Mouse (Mus musculus) thymus, postnatal 14 days (tissue): ENCODE results near the gene Tpx2.

ENCODE experiments used
- DNase-seq: peaks from one replicate; pipeline ENCODE4 v3.0.0; 2021

Gene Tpx2

DNA sequence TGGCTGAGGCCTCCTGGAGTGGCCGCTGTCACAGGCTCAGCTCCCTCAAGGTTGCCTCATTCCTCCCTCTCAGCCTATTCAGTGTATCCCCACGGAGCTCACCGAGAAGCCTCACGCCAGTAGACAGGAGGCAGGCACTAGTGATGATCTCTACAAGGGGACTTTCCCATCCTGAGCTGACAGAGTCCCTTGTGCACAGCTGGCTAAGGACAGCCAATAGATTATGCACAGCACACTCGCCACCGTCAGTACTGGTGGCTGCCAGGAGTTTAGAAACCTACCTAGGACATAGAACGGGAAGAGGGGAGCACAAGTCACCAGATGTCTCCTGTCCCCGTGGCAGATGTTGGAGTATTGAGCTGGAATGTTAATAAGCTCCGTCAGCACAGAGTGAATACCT lies 69.9 kb downstream of the Tpx2 start:
- DNase-seq: no peak

DNA sequence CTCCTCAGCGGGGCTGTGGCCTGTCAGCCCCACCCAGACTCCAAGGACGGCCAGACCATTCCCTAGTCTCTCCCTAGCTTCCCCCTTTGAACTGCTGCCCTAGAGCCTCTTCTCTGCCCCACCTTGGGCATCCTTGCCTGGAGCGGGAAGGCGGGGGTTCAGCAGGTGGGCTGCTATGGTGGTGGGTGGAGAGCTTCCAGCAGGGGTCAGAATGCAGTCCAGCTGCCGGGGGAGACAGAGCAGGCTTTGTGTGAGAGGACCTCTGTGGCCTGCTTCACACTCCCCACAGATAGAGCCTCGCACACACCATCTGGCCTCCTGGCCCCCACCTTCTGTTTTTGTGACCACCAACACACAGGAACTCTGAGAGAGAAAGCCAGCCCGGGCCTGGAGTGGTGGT lies 74.6 kb downstream of the Tpx2 start:
- DNase-seq: no peak

DNA sequence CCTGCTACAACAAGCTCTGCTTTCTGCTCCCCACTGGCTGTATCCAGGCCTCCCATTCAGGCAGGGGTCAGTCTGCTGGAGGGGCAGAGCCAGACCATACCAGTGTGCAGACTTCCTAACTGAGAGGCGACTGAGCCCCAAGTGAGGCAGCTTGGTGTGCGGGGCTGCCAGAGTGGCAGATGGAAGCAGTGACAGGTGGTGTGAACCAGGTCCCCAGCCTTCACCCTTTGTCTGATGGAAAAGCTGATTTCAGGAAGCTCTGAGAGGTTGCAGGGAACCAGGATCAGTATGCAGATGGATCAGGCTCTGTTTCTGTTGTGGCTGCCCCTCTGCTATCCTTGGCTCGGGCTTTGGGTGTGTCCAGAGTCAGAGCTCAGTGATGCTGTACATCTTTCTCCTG lies 75.9 kb downstream of the Tpx2 start:
- DNase-seq: no peak

DNA sequence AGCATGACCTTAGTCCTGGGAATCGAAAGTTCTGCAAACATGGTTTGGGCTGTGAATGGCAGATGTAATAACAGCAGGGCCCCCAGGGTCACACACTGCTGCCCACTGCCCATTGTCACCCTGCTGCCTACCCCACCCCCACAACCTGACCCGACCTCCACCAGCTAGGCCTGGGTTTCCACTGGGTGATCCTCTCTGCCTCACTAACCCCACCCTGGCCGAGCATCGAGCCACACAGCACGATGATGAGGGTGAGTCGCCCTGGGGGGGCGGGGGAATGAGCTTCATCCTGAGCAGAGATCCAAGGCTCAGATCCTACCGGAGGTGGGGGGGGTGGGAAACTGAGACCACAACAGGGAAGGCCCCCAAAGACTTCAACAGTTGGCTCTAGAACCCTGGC lies 76.4 kb downstream of the Tpx2 start:
- DNase-seq: no peak

DNA sequence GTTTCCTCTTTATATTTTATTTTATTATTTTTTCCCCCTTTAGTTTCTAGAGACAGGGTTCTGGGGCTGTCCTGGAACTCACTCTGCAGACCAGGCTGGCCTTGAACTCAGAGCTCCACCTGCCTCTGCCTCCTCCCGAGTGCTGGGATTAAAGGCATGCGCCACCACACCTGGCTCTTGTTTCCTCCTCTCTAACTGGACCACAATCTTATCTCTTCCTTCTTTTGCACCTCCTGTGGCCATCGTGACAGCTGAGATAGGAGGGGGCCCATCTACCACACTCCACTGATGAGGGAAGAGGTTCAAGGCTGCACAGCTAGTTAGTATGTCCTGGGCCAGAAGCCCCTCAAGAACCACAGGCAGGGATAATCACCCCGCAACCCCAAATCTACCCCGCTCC lies 76.8 kb downstream of the Tpx2 start:
- no peak for DNase-seq

DNA sequence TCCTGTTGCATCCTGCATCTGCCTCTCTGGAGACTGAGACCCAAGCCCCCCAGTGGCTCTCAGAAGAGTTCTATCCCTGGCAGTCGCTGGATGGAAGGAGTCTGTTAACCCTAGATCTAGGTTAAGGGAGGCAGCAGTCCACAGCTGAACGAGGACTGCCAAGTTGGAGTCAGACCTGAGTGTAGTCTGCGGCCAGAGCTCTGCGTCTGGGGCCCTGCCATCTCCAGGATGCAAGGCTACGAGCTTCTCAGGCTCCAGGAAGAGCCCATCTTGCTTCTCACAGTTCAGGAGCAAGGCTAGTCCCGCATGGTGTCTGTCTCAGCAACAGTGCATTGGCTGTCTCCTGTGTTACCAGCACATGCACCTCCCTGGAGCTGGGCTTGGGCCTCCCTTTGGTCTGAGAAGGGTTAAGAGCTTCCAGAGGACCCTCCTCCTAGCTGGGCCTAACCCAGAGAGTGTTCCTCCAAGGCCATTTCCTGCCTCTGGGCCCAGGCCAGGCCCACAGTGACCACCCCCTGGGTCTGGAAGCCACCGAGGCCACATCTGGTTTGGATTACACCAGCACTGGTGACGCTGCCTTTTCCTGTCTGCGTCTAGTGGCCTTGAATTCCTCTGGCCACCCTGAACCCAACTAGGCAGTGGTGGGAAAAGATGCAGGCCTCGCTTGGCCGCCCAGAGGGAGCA lies 77.6 kb downstream of the Tpx2 start:
- no peak for DNase-seq

DNA sequence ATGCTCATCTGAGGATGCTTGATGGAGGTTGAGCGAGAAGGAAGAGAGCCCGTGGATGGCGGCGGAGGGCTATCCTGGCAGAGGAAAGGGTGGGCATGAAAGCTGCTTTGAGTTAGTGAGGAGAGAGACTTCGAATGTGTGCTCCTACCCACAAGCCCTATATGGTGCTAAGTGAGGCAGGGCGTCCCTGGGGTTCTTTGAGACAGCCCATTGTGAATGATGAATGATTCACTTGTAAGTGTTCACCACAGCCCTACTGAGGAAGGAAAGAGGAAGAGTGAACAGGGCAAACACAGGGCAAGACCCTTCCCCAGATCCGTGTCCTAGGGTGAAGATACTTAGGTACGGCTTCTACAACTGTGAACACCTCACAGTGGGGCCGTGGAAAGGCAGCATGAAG lies 79.1 kb downstream of the Tpx2 start:
- no peak for DNase-seq

DNA sequence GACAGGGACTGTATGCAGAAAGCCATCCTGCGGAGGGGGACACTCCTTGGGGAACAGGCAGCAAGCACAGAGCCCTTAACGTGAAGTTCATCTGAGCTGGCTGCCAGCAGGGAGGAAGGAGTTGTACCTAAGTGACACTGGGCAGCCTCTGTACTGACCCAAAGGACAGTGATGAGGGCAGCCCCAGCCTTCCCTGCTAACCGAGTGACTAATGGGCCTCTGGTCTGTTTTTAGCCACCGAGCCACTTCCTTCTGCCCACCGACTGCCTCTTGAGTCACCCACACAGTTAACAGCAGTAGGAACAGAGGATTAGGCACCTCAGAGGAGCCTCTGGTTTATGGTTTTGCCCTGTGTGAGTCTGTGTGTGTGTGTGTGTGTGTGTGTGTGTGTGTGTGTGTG lies 79.6 kb downstream of the Tpx2 start:
- no peak for DNase-seq

DNA sequence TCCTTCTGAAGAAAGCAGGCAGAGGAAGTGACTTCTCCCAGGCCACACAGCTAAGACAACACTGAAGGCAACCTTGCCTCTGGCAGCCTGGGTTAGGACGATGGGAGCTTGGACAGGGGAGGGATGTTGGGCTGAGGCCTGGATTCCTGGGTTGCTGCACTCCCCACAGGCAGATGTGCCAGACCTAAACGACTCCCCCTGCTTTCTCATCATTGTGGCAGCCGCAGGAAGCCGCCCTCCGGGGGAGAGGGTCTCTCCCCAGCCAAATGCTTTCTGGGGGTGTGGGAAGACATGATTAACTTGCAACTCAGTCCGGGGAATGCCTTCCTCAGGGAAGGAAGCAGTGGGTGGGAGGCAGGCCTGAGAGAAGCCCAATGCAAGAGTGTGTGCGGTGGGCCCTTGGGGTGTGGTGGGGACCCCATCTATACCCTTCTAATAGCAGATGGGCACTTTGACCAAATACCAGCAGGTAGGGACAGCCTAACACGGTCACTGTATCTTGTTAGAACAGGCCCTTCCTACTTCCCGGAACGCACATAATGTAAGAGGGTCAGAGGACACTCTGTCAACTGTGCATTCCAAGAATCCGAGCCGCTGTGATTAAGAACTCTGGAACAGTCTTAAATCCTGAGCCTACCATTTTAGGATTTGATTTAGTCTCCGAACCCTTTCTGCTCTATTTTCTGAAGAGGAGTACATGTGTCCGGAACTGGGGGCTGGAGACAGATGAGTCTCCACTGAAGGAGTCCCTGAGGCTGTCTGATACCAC lies 80.6 kb downstream of the Tpx2 start:
- no peak for DNase-seq

DNA sequence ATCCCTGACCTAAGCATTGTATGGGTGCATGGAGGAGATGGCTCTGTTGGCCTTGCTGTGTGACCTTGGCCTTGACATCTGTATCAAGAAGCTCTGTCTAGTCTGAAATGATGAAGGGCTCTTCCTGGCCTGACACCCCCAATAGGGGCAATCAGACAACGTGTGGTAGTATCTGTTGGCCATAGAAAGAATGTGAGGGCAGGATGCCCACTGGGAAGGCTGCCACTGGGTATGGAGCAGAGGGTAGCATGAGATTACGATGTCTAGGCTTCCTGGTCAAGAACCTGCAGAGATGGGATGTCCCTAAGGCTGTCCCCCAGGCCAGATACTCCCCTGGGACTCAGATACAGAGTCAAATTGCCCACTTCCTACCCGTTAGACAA lies 81.2 kb downstream of the Tpx2 start:
- DNase-seq: no peak

DNA sequence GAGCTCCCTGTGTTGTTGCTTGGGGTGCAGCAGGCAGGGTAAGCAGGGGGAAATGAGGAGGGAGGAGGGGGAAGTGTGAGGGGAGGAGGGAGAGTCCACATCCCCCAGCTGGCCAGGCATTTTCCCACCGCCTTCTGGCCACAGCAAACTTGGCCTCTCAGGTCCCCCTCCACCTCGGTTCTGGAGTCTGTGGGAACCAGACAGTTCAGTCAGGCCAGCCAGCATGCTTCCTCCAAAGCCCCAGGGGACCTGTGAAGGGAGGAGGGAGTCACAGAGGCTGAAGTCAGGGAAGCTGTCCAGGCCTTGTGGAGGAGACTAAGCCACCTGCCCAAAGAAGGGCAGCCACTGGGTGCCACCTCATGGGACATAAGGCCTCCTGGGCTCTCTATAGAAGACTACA lies 82.5 kb downstream of the Tpx2 start:
- DNase-seq: no peak

DNA sequence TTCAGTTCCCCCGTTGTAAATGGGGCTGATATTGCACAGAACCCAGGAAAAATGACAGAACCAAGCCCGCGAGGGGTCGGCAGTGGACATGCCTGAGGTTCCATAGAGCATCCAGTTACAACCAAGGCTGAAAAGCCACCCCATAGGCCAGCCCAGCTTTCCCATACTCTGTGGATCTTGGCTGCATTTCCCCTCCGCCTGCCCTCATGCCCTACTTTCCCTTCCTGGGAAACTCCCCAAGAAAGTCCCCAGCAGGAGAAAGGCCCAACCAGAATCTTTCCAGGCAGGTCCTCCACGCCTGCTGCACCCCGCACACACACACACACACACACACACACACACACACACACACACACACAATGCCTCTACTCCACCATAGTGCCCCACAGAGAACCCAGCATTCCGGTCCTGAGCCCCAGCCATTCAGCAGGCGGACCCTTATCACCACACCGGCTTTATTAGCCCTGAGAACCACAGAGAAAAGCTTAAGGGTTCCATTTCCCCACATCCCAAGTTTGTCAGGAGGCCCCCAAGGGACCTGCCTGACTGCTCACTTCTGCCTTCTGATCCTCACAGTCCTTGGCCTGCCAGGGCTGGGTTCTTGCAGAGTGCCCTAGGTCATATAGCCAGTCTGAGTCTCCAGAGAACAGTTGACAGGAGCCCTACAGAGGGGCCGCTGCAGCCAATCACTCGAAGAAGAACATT lies 83.8 kb downstream of the Tpx2 start:
- no peak for DNase-seq

DNA sequence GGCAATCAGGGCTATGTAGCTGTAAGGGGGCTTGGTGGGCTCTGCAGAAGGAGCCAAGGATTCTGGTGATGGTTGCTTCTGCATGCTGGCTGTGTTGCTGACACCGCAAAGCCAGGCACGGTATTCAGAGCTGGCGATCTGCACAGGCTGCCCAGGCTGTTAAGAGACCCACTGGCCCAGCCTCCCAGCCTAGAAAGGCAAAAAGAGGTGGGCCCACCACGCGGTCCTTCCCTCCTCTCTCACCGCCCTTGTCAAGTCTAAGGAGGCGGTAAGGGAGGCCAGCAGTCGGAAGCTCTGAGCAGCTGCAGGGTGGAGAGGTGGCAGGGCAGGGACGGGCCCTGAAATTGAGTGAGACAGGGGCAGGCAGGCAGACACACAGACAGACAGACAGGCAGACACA lies 85.3 kb downstream of the Tpx2 start, which contains the start of gene Foxs1:
TSS of gene Foxs1 (minus strand) at position 161 of the 400 bp plus-strand sequence.
- no peak for DNase-seq

DNA sequence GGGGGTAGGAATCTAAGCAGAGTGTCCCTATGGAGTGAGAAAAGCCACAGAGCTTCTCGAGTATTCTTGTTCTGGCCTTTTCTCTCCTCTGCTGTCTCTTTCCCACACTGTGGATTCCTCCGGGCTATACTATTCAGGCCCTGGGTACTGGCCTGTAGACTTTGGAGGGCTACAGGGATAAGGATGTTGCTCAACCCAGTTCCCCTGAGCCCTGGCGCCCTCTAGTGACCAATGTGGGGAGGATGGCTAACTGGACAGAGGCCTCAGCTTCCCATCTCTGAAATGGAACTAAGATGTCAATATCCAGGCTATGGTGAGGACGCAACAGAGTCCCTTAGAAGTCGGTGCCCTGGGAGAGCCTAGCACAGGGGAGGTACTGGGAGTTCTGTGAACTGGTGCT lies 85.8 kb downstream of the Tpx2 start:
- DNase-seq: peak; percentile 50

DNA sequence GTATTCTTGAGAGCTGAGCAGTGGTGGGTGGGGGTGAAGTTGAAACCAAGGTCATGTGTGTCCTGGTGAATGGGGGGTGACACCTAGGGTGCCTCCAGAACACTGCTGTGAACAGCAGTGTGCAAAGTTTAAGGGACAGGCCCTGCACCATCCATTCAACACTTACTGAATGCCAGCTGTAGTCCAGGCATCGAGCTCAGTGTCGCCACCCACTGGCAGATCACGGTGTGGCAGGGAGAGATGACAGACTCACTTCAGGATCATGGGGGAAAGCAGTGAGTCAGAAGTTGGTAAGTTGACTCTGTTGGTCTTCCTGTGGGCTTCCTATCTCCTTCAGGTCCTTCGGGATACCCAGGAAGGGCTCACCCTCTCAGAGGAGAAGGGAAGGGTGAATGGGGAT lies 92.1 kb downstream of the Tpx2 start:
- DNase-seq: peak; percentile 56

DNA sequence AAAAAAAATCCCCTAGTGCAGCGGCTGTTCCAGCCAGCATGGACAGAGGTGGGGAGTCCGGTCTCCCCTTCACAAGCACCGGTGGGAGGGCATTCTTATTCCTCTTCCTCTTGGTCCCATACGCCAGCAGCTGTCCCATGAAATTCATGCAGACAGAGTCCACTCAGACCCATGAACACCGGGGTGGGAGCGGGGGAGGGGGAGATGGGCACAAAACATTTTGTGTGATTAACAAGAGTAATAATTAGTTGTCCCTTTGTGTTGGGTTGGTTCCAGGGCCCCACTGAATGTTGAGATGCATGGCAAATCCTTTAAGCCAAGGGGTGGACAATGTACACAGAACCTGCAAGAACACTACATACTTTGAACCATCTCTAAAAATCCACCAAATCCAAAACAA lies 93.3 kb downstream of the Tpx2 start:
- DNase-seq: no peak

DNA sequence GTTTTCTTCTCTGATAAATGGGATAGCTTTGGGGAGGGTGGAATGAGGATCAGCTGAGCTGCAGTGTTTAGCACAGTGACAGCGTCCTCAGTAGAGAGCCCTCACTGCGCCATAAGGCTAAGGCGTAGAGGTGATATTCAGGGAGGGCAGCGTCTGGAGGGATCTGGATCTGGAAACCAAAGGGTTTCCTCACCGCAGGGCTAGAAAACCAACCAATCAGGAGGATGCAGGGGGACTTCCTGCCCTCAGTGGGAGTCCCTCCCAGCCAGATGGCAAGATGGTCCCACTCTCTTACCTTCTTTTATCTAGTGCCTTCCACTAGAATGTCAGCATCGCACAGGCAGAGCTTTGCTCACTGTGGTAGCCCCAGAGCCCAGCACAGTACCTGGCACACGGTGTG lies 94.0 kb downstream of the Tpx2 start:
- peak; percentile 15 for DNase-seq

DNA sequence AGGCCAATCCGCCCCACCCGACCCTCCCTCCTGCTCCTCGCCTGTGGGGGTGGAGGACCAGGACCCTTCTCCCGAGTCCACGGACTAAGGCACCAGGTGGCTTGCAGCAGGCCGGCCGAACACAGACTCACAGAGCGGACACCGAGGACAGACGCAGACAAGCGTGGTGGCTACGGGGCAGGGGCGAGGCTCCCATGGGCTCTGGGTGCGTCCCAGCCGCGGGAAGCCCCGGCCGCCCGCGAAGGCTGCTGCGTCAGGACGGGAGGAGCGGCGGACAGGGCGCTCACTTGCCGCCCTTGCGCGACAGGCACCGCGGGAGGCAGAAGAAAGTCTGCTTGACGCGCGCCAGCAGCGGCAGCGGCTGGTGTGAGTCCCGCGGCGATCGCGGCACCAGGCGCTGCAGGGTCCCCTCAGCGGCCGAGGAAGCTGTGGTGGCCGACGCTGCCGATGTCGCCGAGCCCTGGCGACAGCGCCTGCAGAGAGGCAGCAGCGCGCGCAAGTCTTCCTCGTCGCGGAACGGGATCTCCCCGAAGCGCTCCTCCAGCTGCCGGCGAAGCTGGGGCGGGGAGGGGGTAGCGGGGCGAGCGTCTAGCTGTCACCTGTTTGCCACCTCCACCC lies 95.2 kb downstream of the Tpx2 start:
- DNase-seq: no peak

DNA sequence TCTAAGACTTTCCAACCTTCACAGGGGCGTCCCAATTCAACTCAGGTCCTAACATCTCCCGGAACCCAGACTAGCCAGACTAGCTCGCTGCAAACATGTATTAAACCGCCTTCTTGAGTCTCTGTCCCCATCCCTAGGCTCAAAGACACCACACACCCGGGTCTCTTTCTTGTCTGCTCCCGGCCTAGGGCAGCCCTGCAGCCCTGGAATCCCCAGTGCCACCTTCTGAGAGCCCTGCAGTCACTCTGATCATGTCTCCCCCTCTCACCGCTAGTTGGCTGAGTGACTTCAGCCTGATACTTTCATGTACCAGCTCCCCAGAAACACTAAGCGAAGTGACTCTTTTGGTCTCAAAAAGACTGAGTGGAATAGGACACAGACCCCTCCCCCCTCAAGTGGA lies 95.8 kb downstream of the Tpx2 start:
- no peak for DNase-seq

DNA sequence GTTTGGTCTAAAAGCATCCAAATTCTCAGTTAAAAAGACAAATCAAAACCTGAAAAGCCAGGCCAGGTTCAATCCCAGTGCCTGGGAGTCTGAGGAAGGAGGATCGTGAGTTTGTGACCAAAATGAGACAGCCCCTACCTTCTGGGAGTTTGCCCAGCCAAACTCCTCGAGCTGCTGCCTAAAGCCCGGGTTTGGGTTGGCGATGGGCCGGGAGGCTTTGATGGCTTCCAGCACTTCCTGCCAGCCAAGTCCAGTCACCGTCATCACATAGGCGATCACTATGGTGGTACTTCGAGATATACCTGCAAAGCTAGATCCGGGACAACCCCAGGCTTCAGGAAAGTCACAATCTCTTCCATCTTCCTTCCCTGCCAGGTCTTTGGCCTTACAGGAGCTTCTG lies 96.2 kb downstream of the Tpx2 start:
- DNase-seq: no peak
